Mouse (Mus musculus) myocyte (in vitro differentiated cells): ENCODE measurements around the gene Lipm.

Experiments used
- MAX ChIP-seq: IDR thresholded peaks from one replicate; pipeline ENCODE4 v1.6.1; 2011; ENCODE audit warnings: low read depth, mild to moderate bottlenecking, control low read depth
- POLR2A ChIP-seq: IDR thresholded peaks from one replicate; pipeline ENCODE4 v1.6.1; 2011; ENCODE audit warnings: low read depth, mild to moderate bottlenecking, control low read depth, moderate library complexity; ENCODE audit not compliant: insufficient read length
- POLR2AphosphoS2 ChIP-seq: IDR thresholded peaks from one replicate; pipeline ENCODE4 v1.6.1; 2011; ENCODE audit warnings: low read depth, control low read depth; ENCODE audit not compliant: insufficient read length
- SRF ChIP-seq: IDR thresholded peaks from one replicate; pipeline ENCODE4 v1.6.1; 2011; ENCODE audit warnings: low read depth; ENCODE audit not compliant: control insufficient read depth, insufficient read length
- TCF12 ChIP-seq: IDR thresholded peaks from one replicate; pipeline ENCODE4 v1.6.1; 2011; ENCODE audit warnings: mild to moderate bottlenecking, control low read depth; ENCODE audit not compliant: poor library complexity, insufficient read depth, severe bottlenecking
- TCF3 ChIP-seq: IDR thresholded peaks from one replicate; pipeline ENCODE4 v1.6.1; 2011; ENCODE audit warnings: low read depth, control low read depth; ENCODE audit not compliant: insufficient read length

- TF ChIP-seq TCF3 (no peak), MAX (no peak), POLR2AphosphoS2 (no peak), TCF12 (no peak), POLR2A (no peak), SRF (no peak)
Observed at GRCm38 (mm10) chr19:34139431-34140046, 38.8 kb downstream of the Lipm start.
